Mouse (Mus musculus) thymus, adult 2 months (tissue): Measurements from ENCODE around the gene Cd99l2.

Source experiments
- CTCF ChIP-seq: fragments of 200-500 bp; IDR thresholded peaks from 2 replicates; pipeline ENCODE4 v1.5.1; 2012; ENCODE audit warnings: mild to moderate bottlenecking, control low read depth, low read length, moderate library complexity, borderline replicate concordance; ENCODE audit not compliant: control insufficient read depth, poor library complexity, insufficient read depth; ENCODE audit errors: extremely low read depth
- POLR2A ChIP-seq: fragments of 200-500 bp; IDR thresholded peaks from 2 replicates; pipeline ENCODE4 v1.6.1; 2012; ENCODE audit warnings: mild to moderate bottlenecking, low read length, control low read depth, moderate library complexity; ENCODE audit not compliant: control insufficient read depth, poor library complexity, insufficient read depth; ENCODE audit errors: extremely low read depth

- TF ChIP-seq CTCF: no peak
- TF ChIP-seq POLR2A: no peak
These were observed 16.7 kb downstream of the Cd99l2 start for GRCm38 (mm10) chrX:71475992-71476391.
